Mouse (Mus musculus): Measurements from ENCODE around the gene Gjc3. TPM values are rescaled to one million over a fixed set of nuclear protein-coding genes. Genes with fewer than 3 reads are reported as not detected.

Gene Gjc3
- polyA plus RNA-seq, 1 experiment from 2014 or later, result 0.26 TPM

GRCm38 (mm10) chr5:137973738-137974137, 10.8 kb upstream of the Gjc3 start:
- H3K4me2 ChIP-seq (ENCODE audit: low read depth, low read length), result no peak overlapping the region
- no peak overlapping the region for H3K4me3 ChIP-seq (ENCODE audit: low read length)
- no peak overlapping the region for H3K9ac ChIP-seq (ENCODE audit: low read length)
- H3K9me3 ChIP-seq (replicated peaks; ENCODE audit: control insufficient read depth, low read length), result no peaks in the 10 kb centered on the region
- H3K27me3 ChIP-seq (ENCODE audit: control insufficient read depth, insufficient read depth, low read length), result no peaks in the 10 kb centered on the region
- no peak for ATAC-seq (replicated peaks; ENCODE audit: extremely low read depth, insufficient read depth, low FRiP score)
- 44% methylated on average over 3 of the region's 3 CpGs for WGBS
- no peak overlapping the region for H3K27ac ChIP-seq (ENCODE audit: low read length)
- no peaks in the 10 kb centered on the region for H3K4me1 ChIP-seq (ENCODE audit: control insufficient read depth, insufficient read depth, low read length)
- H3K36me3 ChIP-seq (ENCODE audit: control insufficient read depth, insufficient read depth), result no peaks in the 10 kb centered on the region

DNA sequence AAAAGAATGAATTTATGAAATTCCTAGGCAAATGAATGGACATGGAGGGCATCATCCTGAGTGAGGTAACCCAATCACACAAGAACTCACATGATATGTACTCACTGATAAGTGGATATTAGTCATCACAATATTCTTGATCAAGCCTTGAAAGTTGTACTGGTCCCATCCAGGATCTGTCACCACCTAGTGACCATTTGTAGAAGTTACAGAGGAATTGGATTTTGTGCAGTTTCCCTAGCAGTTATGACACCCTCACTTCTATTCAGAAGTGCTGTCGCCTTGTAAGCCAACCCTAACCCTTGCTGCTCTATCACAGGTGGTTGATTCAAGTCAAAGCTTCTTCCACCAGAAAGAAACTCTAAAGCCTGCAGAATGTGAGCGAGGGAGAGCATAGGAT, 10.3 kb upstream of the Gjc3 start:
- H3K36me3 ChIP-seq (ENCODE audit: control insufficient read depth, insufficient read depth), result no peaks in the 10 kb centered on the region
- no peaks in the 10 kb centered on the region for H3K27me3 ChIP-seq (ENCODE audit: control insufficient read depth, insufficient read depth, low read length)
- H3K4me2 ChIP-seq (ENCODE audit: low read depth, low read length), result no peak overlapping the region
- H3K9ac ChIP-seq (ENCODE audit: low read length), result no peak overlapping the region
- H3K27ac ChIP-seq (ENCODE audit: low read length), result no peak overlapping the region
- 61% methylated on average over 2 of the region's 2 CpGs for WGBS
- no peak for ATAC-seq (replicated peaks; ENCODE audit: extremely low read depth, insufficient read depth, low FRiP score)
- H3K9me3 ChIP-seq (replicated peaks; ENCODE audit: control insufficient read depth, low read length), result no peaks in the 10 kb centered on the region
- H3K4me3 ChIP-seq (ENCODE audit: low read length), result no peak overlapping the region
- H3K4me1 ChIP-seq (ENCODE audit: control insufficient read depth, insufficient read depth, low read length), result no peaks in the 10 kb centered on the region

- Histone ChIP-seq H3K4me2 (ENCODE audit: low read depth, low read length) (no peak overlapping the region), H3K4me3 (ENCODE audit: low read length) (no peak overlapping the region), H3K27me3 (ENCODE audit: control insufficient read depth, insufficient read depth, low read length) (no peaks in the 10 kb centered on the region), H3K9ac (ENCODE audit: low read length) (no peak overlapping the region), H3K9me3 (replicated peaks; ENCODE audit: control insufficient read depth, low read length) (no peaks in the 10 kb centered on the region), H3K36me3 (ENCODE audit: control insufficient read depth, insufficient read depth) (no peaks in the 10 kb centered on the region), H3K27ac (ENCODE audit: low read length) (no peak overlapping the region), H3K4me1 (ENCODE audit: control insufficient read depth, insufficient read depth, low read length) (no peaks in the 10 kb centered on the region)
- no peak for ATAC-seq (replicated peaks; ENCODE audit: extremely low read depth, insufficient read depth, low FRiP score)
Observed at GRCm38 (mm10) chr5:137966492-137966891, 3.6 kb upstream of the Gjc3 start.

- Histone ChIP-seq H3K9me3 (replicated peaks; ENCODE audit: control insufficient read depth, low read length) (peaks cover 5% of the 10 kb centered on the region), H3K4me2 (ENCODE audit: low read depth, low read length) (no peak overlapping the region), H3K27me3 (ENCODE audit: control insufficient read depth, insufficient read depth, low read length) (no peaks in the 10 kb centered on the region), H3K9ac (ENCODE audit: low read length) (no peak overlapping the region), H3K36me3 (ENCODE audit: control insufficient read depth, insufficient read depth) (no peaks in the 10 kb centered on the region), H3K4me1 (ENCODE audit: control insufficient read depth, insufficient read depth, low read length) (no peaks in the 10 kb centered on the region), H3K27ac (ENCODE audit: low read length) (no peak overlapping the region), H3K4me3 (ENCODE audit: low read length) (no peak overlapping the region)
- no peak for ATAC-seq (replicated peaks; ENCODE audit: extremely low read depth, insufficient read depth, low FRiP score)
- 82% methylated on average over 3 of the region's 3 CpGs for WGBS
Observed at GRCm38 (mm10) chr5:137956404-137956803, 6.5 kb downstream of the Gjc3 start.

DNA sequence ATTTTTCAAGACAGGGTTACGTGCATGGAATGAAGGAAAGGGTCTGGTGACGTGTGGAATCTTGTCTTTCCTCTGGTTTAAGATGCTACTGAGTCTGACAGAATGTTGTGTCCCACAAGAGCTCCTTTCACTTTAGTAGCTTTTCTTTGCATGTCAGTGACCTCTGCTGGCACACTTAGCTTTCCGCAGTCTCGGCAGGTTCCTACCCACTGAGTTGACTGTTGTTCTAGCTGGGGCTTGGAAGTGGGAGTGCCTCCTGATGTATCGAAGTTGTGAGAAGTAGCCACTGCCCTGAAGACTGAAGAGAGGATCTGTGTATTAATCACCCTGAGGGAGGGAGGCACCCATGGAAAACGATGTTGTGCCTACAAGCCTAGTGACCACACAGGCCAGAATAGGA, 11.7 kb downstream of the Gjc3 start:
- WGBS, result 26% methylated on average over 6 of the region's 6 CpGs
- ATAC-seq (replicated peaks; ENCODE audit: extremely low read depth, insufficient read depth, low FRiP score), result no peak
- no peak overlapping the region for H3K4me3 ChIP-seq (ENCODE audit: low read length)
- H3K27ac ChIP-seq (ENCODE audit: low read length), result no peak overlapping the region
- no peaks in the 10 kb centered on the region for H3K4me1 ChIP-seq (ENCODE audit: control insufficient read depth, insufficient read depth, low read length)
- H3K9ac ChIP-seq (ENCODE audit: low read length), result no peak overlapping the region
- no peak overlapping the region for H3K4me2 ChIP-seq (ENCODE audit: low read depth, low read length)
- H3K9me3 ChIP-seq (replicated peaks; ENCODE audit: control insufficient read depth, low read length), result no peaks in the 10 kb centered on the region
- H3K27me3 ChIP-seq (ENCODE audit: control insufficient read depth, insufficient read depth, low read length), result no peaks in the 10 kb centered on the region
- no peaks in the 10 kb centered on the region for H3K36me3 ChIP-seq (ENCODE audit: control insufficient read depth, insufficient read depth)

GRCm38 (mm10) chr5:137947303-137947702, 15.6 kb downstream of the Gjc3 start:
- ATAC-seq (replicated peaks; ENCODE audit: extremely low read depth, insufficient read depth, low FRiP score), result no peak
- H3K4me1 ChIP-seq (ENCODE audit: control insufficient read depth, insufficient read depth, low read length), result no peaks in the 10 kb centered on the region
- H3K27me3 ChIP-seq (ENCODE audit: control insufficient read depth, insufficient read depth, low read length), result no peaks in the 10 kb centered on the region
- no peak overlapping the region for H3K9ac ChIP-seq (ENCODE audit: low read length)
- no peak overlapping the region for H3K27ac ChIP-seq (ENCODE audit: low read length)
- H3K36me3 ChIP-seq (ENCODE audit: control insufficient read depth, insufficient read depth), result no peaks in the 10 kb centered on the region
- H3K9me3 ChIP-seq (replicated peaks; ENCODE audit: control insufficient read depth, low read length), result no peaks in the 10 kb centered on the region
- no peak overlapping the region for H3K4me2 ChIP-seq (ENCODE audit: low read depth, low read length)
- no peak overlapping the region for H3K4me3 ChIP-seq (ENCODE audit: low read length)

DNA sequence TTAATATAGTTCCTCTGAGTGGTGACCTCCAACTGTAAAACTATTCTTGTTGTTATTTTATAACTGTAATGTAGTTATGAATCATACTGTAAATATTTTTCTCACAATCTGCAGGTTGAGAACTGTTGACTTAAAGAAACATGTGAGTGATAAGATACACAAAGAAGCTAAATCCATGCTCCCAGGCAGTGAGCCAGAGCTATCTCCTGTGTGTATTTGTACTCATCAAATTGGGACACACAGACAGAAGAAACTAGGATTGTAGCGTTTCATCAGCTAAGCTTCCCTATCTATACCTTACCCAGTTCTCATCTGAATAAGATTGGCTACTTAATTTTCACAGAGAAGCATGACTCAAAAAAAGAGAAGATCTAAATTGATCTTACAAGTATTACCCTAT, 19.8 kb downstream of the Gjc3 start:
- Histone ChIP-seq H3K4me2 (ENCODE audit: low read depth, low read length) (no peak overlapping the region), H3K27ac (ENCODE audit: low read length) (no peak overlapping the region), H3K9me3 (replicated peaks; ENCODE audit: control insufficient read depth, low read length) (no peaks in the 10 kb centered on the region), H3K4me3 (ENCODE audit: low read length) (no peak overlapping the region), H3K4me1 (ENCODE audit: control insufficient read depth, insufficient read depth, low read length) (no peaks in the 10 kb centered on the region), H3K36me3 (ENCODE audit: control insufficient read depth, insufficient read depth) (no peaks in the 10 kb centered on the region), H3K27me3 (ENCODE audit: control insufficient read depth, insufficient read depth, low read length) (no peaks in the 10 kb centered on the region), H3K9ac (ENCODE audit: low read length) (no peak overlapping the region)
- ATAC-seq (replicated peaks; ENCODE audit: extremely low read depth, insufficient read depth, low FRiP score), result no peak
- WGBS, result 58% methylated on average over 1 of the region's 1 CpGs

- Histone ChIP-seq H3K4me1 (ENCODE audit: control insufficient read depth, insufficient read depth, low read length) (no peaks in the 10 kb centered on the region), H3K9me3 (replicated peaks; ENCODE audit: control insufficient read depth, low read length) (no peaks in the 10 kb centered on the region), H3K27ac (ENCODE audit: low read length) (no peak overlapping the region), H3K9ac (ENCODE audit: low read length) (no peak overlapping the region), H3K4me3 (ENCODE audit: low read length) (no peak overlapping the region), H3K27me3 (ENCODE audit: control insufficient read depth, insufficient read depth, low read length) (no peaks in the 10 kb centered on the region), H3K36me3 (ENCODE audit: control insufficient read depth, insufficient read depth) (no peaks in the 10 kb centered on the region), H3K4me2 (ENCODE audit: low read depth, low read length) (no peak overlapping the region)
- WGBS, result 74% methylated on average over 4 of the region's 4 CpGs
- ATAC-seq (replicated peaks; ENCODE audit: extremely low read depth, insufficient read depth, low FRiP score), result no peak
Observed at GRCm38 (mm10) chr5:137940948-137941347, 21.9 kb downstream of the Gjc3 start.

DNA sequence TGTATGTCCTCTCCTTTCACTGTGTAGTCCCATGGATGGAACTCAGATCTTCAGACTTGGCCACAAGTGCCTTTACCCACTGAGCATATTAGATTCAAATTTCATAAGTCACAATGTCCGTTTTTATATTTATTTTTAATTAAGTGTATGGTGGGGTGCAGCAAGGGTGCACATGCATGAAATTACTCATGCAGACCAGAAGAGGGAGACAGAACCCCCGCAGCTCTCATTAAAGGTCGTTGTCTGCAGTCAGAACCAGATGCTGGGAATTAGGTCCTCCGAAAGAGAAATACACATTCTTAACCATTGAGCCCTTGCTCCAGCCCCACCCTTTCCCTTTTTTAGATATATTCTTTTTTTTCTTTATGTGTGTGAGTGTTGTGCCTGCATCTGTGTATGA, 25.7 kb downstream of the Gjc3 start:
- Histone ChIP-seq H3K9me3 (replicated peaks; ENCODE audit: control insufficient read depth, low read length) (no peaks in the 10 kb centered on the region), H3K36me3 (ENCODE audit: control insufficient read depth, insufficient read depth) (no peaks in the 10 kb centered on the region), H3K27ac (ENCODE audit: low read length) (no peak overlapping the region), H3K4me1 (ENCODE audit: control insufficient read depth, insufficient read depth, low read length) (no peaks in the 10 kb centered on the region), H3K4me2 (ENCODE audit: low read depth, low read length) (no peak overlapping the region), H3K9ac (ENCODE audit: low read length) (no peak overlapping the region), H3K4me3 (ENCODE audit: low read length) (no peak overlapping the region), H3K27me3 (ENCODE audit: control insufficient read depth, insufficient read depth, low read length) (no peaks in the 10 kb centered on the region)
- no peak for ATAC-seq (replicated peaks; ENCODE audit: extremely low read depth, insufficient read depth, low FRiP score)
- 53% methylated on average over 4 of the region's 4 CpGs for WGBS

- Histone ChIP-seq H3K9me3 (replicated peaks; ENCODE audit: control insufficient read depth, low read length) (no peaks in the 10 kb centered on the region), H3K36me3 (ENCODE audit: control insufficient read depth, insufficient read depth) (no peaks in the 10 kb centered on the region), H3K4me1 (ENCODE audit: control insufficient read depth, insufficient read depth, low read length) (no peaks in the 10 kb centered on the region), H3K9ac (ENCODE audit: low read length) (no peak overlapping the region), H3K27me3 (ENCODE audit: control insufficient read depth, insufficient read depth, low read length) (no peaks in the 10 kb centered on the region), H3K4me3 (ENCODE audit: low read length) (no peak overlapping the region), H3K27ac (ENCODE audit: low read length) (no peak overlapping the region), H3K4me2 (ENCODE audit: low read depth, low read length) (no peak overlapping the region)
- no peak for ATAC-seq (replicated peaks; ENCODE audit: extremely low read depth, insufficient read depth, low FRiP score)
- 81% methylated on average over 2 of the region's 2 CpGs for WGBS
Observed at GRCm38 (mm10) chr5:137936486-137936885, 26.4 kb downstream of the Gjc3 start.
